Mouse (Mus musculus): ENCODE data around the gene Nuak2.

DNA sequence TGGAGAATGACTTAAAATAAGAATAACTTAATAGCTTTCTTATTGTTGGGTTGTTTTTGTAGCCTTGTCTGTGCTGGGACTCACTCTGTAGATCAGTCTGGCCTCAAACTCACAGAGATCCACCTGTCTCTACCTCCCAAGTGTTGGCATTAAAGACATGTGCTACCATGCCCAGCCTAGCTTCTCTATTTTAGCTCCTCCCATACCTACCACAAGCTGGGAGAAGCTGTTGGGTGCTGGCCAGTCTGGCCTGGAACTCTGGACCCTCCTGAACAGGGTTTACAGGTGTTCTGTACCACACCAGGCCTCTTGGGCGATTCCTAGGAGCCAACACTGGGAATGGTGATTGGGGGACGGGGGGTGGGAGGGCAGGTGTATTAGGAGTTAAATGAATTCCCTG lies 27.3 kb downstream of the Nuak2 start:
- TF ChIP-seq POLR2A (IDR thresholded peaks at IDR 0.05; ENCODE audit: borderline replicate concordance, extremely low read depth, insufficient read depth, insufficient read length, poor library complexity, severe bottlenecking) (no peak), CTCF (IDR thresholded peaks at IDR 0.05; ENCODE audit: borderline replicate concordance, extremely low read depth, insufficient read depth, insufficient read length) (no peak)

Data from brain, embryonic 14.5 days (tissue).